Mouse (Mus musculus) heart, adult 2 months (tissue): ENCODE measurements around the gene Hs3st2.

ENCODE experiments used
- CTCF ChIP-seq: fragments of 200-600 bp; IDR thresholded peaks from 2 replicates; pipeline ENCODE4 v1.8.1; 2022; ENCODE audit warnings: antibody characterized with exemption, mild to moderate bottlenecking, moderate library complexity
- EP300 ChIP-seq: fragments of 200-500 bp; IDR thresholded peaks from 2 replicates; pipeline ENCODE4 v1.6.1; 2011; ENCODE audit warnings: low read depth, low read length, control low read depth; ENCODE audit not compliant: insufficient read depth
- POLR2A ChIP-seq: fragments of 200-500 bp; IDR thresholded peaks from 2 replicates; pipeline ENCODE4 v1.6.1; 2011; ENCODE audit warnings: mild to moderate bottlenecking, low read depth, low read length, control low read depth; ENCODE audit not compliant: insufficient read depth

- no peak for TF ChIP-seq CTCF
- TF ChIP-seq POLR2A: no peak
- TF ChIP-seq EP300: no peak
Measured at GRCm38 (mm10) chr7:121456716-121457115, 65.1 kb downstream of the Hs3st2 start.
